Mouse (Mus musculus) testis, postnatal 10 days (tissue): ENCODE data around the gene Sfpq.
A peak's percentile ranks its signal among the peaks of the same experiment; 100 is the strongest.

ENCODE experiments used
- DNase-seq: peaks from one replicate; pipeline ENCODE4 v3.0.0; 2021; ENCODE audit warnings: low spot score

The Sfpq gene

DNA sequence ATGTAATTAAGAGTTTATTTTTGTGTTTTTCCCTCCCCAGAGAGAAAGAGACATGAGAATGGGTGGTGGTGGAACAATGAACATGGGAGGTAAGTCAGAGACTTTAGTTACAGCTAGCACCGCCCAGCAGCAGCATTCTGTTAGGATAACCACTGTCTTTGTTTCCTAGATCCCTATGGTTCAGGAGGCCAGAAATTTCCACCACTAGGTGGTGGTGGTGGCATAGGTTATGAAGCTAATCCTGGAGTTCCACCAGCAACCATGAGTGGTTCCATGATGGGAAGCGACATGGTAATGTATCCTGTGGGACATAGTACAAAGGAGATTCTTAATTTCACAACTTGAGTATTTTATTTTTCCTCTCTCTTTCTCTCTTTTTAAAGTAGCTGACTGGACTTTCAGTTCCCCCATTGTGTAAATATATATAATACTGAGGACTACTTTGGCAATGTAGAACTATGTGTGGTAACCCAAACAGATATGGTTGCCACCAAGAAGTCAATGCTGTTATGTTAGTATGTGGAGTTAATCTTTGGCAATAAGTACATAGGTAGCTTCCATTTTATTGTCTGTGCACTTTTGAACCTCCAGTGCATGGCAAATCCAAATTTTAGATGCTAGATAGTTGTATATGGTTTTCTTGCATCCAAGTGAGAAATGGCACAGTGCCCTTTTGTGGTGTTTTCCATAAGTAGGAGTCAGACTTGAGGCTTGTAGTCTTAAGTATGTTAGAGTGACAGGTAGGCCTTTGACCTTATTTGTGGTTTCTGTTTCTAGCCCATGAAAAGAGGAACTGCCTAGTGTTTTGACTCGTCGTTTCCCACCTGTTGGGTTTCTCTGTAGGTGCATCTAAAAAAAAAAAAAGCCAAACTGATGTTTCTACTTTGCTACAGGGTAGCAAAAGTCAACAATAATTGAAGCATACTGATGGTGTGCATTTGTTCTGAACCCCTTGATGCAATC is 6.4 kb downstream of the Sfpq start:
- DNase-seq: peak; percentile 64

DNA sequence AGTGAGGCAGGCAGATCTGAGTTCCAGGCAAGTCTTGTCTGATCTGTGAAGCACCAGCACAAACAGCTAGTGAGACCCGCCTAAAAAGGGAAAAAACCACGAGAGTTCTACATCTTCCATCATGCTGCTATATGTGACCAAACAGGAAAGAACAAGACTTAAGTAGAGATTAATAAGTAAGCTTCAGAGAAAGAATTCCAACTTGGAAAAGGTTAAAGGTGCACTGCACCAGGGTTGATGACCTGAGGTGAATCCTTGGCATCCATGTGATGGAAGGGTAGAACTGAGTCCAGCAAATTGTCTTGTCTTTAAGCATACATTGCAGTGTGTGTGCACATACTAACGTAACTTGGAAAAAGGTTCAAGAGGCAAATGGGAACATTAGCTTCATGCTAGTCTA is 16.0 kb downstream of the Sfpq start:
- DNase-seq: no peak

DNA sequence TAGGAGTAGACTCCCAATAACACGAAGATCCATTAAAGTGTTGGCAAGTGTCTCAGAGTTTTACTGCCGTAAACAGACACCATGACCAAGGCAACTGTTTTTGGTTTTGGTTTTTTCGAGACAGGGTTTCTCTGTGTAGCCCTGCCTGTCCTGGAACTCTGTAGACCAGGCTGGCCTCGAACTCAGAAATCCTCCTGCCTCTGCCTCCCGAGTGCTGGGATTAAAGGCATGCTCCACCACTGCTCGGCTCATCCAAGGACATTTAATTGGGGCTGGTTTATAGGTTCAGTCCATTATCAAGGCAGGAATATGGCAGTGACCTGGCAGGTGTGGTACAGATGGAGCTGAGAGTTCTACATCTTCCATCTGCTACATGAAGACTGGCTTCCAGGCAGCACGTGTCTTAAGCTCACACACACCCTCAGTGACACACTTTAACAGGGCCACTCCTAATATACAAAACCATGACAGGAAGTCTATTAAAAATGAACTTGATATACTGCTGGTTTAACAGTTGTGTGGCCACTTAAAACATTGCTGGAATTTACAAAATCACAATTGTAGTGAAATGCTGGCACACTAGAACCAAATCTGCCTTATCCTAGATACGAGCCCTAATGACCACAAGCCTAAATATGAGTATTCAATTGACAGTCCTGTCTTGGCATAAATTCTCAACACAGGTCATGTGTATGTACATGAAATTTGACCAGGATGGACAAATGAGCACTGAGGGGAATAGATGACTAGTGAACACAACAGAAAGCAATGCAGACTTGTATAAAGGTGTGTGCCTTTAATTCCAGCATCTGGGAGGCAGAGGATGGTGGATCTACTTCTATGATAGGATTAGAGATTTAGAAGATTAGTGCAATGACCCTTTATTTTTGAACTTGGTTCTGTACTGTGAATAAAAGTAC is 17.0 kb downstream of the Sfpq start:
- DNase-seq: peak; percentile 39

DNA sequence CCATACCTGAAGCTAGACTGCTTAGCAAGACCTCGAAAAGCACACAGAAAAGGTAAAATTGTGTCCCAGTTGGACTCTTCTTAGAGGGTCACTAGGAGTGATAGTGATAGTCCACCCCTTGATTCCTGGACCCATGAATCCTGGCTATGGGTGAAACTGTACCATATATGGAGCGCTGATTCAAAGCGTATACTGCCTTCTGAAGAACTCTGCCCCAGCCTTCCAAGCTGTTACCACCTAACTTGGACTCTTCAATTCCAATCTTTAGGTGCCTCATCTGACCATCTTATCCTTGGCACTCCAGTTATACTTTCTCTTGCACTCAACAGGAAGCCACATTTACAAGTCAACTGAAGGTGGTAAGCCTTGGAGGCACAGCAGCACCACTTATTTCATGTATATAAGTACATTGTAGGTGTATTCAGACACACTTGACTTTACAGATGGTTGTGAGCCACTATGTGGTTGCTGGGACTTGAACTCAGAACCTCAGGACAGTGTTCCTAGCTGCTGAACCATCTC is 17.8 kb downstream of the Sfpq start:
- DNase-seq: peak; percentile 24

DNA sequence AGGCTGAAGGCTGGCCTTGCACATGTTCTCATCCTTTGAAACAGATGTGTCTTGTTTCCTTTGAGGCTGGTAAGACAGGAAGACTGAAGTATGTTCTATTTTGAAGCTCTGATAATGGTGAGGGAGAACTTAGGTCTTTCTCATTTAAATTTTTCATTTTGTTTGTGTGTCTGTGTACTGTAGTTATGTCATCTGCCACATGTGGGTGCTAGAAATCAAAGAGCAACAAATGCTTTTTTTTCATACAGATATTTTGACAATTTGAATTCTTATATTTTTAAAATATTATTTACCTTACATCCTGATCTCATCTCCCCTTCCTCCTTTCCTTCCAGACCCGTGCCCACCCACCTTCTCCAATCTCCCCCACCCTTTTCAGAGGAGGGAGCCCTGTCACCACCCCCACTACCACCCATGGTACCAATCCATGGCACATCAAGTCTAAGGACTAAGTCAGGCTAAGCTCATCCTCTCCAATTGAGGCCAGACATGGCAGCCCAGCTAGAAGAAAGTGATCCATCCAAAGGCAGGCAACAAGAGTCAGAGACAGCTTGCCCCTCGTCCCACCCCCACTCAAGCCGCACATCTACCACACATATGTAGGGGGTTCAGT is 18.9 kb downstream of the Sfpq start:
- DNase-seq: peak; percentile 33

DNA sequence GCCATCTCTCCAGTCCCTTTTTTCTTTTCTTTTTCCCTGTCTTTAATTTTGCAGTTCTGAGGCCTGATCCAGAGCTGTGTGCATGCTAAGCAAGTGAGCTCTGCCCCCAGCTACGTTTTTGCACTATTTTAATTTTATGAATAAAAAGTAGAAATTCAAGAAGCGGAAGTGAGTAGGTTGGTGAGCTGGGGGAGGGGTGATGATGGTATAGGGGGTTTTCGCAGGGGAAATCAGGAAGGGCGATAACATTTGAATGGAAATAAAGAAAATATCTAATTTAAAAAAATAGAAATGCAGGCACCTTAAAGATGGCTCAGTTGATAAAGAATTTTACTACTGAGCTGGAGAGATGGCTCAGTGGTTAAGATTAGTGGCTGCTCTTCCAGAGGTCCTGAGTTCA is 22.4 kb downstream of the Sfpq start:
- no peak for DNase-seq

DNA sequence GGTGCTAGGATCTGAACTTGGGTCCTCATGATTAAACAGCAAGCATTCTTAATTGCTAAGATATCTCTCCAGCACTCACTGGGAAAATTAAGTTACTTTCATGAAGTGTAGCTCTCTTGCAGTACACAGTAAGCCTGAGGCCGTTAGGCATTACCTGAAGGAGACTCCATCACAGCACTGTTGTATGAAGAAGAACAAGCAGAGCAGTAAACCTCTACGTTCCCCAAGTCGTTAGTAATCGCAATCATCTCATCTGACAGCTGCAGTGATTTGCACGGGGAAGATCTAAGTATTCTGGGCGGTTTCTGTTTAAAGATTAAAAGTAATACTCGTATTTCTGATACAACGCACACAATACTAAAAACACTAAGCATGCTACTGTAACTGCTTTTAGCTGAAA is 30.0 kb downstream of the Sfpq start:
- DNase-seq: no peak

DNA sequence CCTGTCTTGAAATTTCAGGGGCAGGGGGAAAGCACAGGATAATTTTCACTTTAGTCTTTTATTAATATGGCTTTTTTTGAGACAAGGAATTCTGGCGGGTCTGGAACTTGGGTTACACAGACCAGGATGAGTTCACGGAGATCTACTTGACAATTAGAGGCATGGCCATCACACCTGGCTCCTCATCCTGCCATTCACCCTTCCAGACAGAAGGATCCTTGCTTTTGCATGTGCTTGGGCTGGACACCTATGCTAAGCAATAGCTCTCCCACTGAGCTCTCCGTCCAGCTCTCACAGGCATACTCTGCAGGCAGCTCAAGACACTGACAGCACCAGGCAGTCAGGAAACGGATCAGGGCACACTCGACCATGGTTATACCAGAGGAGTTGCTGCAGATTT is 31.9 kb downstream of the Sfpq start:
- no peak for DNase-seq

DNA sequence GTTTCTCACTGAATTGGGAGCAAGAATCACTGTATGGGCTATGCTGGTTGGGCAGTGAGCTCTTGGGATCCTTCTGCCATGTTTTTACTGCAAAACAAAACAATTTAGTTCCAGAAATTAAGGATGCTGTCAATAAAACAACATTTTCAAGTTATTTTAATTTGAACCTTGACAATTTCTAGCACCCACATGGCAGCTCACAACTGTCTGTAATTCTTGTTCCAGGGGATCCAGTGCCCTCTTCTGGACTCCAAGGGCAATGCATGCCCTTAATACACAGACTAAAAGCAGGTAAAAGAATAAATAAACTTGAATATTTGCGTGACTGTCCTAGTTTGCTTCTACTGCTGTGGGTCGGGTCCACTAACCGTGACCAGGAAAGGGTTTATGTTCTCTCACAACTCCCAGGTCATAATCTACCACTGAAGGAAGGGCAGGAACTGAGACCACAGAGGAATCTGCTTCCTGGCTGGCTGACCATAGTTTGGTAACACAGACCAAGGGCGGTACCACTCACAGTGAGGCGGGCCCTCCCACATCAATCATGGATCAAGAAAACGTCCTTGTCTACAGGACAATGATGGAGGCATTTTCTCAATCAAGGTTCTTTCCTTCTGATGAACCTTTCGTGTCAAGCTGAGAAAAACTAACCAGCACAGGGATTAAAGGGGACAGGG is 33.5 kb downstream of the Sfpq start:
- DNase-seq: no peak

DNA sequence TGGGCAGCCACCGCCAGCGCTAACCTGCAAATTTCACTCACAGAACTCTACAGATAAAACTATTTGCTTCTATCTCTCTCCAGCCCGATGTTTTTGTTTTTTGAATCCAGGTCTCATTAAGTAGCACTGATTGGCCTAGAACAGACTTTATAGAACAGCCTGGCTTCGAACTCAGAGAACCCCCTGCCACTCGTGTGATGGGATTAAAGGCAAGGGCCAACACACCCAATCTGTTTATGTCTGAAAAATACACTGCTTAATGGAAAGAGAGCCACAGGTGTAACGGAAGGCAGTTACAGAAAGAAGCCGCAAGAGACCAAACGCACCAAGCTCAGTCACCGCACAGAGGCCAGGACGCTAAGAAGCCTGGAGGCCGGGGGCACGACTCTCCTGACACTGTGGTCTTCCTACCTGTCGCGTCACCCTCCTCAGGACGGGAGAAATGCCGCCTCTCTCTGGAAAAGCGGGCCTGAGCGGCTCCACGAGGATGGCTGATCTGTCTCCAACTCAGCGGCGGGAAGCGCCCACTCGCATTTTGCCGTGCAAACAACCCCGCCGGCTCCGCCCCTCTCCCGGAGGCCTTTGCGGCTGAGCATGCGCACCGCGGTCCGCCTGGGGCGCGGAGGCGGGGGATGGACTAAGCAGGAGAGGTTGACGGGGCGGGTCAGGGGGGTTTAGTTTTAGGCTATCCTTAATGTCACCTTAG is 39.6 kb downstream of the Sfpq start, which contains the start of gene Zmym1:
Gene Zmym1, minus strand, starts transcription at position 568 of the 706 bp plus-strand sequence.
- peak; percentile 96 for DNase-seq

DNA sequence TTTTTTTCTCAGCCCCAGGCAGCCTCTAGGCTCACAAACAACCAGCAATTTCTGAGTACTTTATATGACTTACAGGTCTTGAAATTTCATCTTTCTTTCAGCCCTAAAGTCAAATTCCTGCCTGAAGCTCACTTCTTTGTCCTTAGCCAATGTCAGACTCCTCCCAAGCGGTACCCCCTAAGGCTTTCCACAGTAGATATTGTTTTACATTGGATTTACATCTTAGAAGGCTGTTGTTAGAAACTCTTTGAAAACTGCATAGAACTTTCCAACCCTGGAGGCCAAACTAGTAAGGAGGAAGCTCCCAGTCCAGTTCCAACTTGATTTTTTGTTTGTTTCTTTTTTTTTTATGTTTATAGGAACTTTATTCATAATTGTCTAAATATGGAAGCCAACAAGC is 42.9 kb downstream of the Sfpq start:
- DNase-seq: no peak

DNA sequence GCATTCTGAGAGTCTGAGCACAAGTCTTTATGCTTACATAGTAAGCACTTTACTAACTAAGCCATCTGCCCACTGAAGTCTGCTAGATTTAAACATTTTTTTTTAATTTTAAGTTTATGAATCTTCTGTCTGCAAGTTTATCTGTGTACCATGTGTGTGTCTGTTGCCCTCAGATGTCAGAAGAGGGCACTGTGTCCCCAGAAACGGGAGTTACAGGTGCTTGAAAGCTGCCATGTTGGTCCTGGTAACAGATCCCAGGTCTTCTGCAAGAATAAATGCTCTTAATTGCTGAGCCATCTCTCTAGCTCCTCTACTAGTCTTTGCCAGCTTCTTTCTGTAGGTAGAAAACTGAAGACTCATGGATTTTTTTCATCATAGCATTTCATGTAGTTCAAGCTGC is 53.8 kb downstream of the Sfpq start:
- no peak for DNase-seq

DNA sequence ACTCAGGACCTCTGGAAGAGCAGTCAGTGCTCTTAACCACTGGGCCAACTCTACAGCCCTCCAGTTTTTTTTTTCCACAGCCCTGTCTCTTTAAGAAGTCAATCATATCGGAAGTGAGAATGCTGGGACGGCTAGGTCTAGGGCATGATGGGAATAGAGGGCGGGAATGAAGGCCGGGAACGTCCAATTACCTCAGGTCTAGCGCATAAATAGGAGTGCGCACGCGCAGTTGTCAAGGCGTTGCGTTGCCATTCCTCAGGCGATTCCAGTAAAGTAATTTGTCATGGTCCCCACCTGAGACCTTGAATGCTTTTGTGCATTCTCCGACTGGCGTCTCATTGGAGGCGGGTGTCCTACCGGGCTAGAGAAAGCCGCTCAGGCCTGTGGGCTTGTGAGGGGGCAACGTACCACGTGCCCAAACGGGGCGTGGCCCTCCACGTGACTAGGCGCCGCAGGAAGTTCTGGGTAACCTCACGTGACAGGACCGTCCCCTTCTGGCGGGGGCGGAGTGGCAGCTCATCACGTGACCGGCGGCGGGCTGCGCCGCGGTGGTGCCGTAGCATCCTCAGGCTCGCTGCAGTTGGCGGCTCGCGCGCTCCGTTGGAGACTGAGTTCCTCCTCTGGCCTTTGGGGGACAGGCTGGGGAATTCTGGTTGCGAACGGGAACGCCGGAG is 55.9 kb downstream of the Sfpq start, which contains the start of gene Zmym6:
Gene Zmym6, plus strand, starts transcription at position 509 of the 674 bp plus-strand sequence.
- DNase-seq: peak; percentile 97

DNA sequence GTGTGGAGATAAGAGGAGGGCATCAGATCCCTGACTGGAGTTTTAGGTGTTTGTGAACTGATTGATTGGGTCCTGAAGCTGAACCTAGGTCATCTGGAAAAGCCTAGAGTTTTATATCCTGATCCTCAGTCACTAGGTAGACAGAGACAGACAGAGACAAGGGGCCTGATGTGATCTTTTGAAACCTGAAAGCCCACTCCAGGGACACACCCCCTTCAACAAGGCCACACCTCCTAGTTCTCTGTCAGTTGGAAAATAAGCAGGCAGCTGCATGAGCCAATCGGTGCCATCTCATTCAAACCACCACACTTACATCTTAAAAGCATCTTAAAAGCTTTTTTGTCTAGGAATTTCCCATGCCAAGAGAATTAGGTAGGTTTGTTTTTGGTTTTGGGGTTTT is 59.7 kb downstream of the Sfpq start:
- no peak for DNase-seq

DNA sequence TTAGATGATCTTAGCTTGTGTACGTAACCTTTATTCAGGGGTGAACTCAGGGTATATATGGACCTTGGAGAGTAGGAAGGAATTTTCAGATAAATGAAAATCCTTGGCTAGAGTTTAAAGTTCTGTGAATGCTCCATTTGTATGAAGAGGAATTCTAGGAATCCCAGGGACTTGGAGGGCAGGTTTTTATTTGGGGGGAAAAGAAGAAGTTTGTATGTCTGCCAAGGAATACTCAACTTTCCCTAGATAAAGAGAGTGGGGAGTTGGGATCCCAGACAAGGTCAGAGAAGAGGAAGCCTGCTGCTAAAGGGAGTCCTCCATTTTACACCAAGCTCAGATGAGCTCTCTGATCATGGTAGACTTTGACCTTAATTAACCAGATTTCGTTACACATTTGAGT is 62.0 kb downstream of the Sfpq start:
- no peak for DNase-seq

DNA sequence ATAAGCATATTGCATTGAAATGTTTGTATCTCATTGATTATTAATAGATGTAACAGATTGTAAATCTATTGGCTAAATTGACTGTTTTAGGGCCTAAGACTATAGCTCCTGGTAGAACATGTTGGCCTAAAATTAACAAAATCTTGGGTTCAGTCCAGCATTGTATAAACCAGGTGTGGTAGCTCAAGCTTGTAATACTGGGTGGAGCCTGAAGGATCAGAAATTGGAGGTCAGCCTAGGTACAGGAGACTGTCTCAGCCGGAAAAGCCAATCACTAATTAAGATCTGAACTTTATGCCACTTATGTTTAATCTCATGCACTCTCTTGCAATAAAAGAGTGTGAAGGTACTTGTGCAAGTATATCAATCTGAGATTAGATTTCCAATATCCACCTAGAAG is 64.6 kb downstream of the Sfpq start:
- no peak for DNase-seq
